In the genomic region with DNA sequence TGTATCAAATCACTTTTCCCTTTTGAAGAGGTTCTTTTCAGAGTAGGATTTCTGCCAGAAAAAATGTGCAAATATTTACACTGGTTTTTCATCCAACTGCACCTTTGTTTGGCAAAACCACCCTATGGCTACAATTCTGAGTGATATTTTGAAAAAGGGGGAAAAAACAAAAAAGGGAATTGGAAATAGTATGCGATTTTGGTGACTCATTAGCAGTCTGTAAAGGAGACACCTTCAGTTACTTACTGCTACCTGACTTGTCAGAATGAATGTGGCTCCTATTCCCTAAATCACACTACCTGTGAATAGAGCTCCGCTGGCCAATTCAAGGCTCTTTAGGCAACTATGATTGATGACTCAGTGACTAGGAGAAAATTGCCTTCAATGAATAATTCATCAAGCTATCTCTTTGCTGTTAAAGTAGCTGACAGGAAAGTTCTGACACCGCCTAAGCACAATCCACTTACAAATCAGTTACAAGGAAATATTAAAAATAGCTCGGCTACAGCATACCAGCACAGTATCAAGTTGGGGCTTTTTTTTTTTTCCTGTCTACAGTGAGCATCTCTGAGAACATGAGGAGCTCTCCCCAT, we compare ENCODE assay signal across 17 mouse cellular contexts.
DNase-seq lines count a peak whose midpoint lies in the region; ATAC-seq and TF ChIP-seq lines count a peak whose summit lies in the region.
"Had no signal": no experiment of that assay in that cellular context is flagged by ENCODE, and none has a peak within 500 bp of the region (broad histone marks: within the 10 kb centered on the region; RNA-seq: fewer than 3 reads in every experiment).

No protein-coding gene starts in this region.

- TF ChIP-seq POLR2A in cerebellum, adult 2 months (IDR thresholded peaks at IDR 0.05; ENCODE audit: borderline replicate concordance, insufficient read depth, low read length): no peak

- no peak overlapping the region for H3K9ac ChIP-seq in forebrain, embryonic 14.5 days (ENCODE audit: low read length)
- H3K9ac ChIP-seq in hindbrain, embryonic 14.5 days: no peak overlapping the region
- H3K9ac ChIP-seq in neural tube, embryonic 14.5 days (replicated peaks; ENCODE audit: low read depth, low read length): no peak overlapping the region
- H3K9ac ChIP-seq: heart, embryonic 15.5 days; lung, embryonic 15.5 days had no signal

- peak overlapping the region; percentile 14; the same call in 1 of the 2 replicates for H3K4me2 ChIP-seq in forebrain, embryonic 14.5 days (ENCODE audit: low read length)
- H3K4me2 ChIP-seq in hindbrain, embryonic 14.5 days (replicated peaks): peak overlapping the region; percentile 19; the same call in 1 of the 2 replicates
- no peak overlapping the region for H3K4me2 ChIP-seq in neural tube, embryonic 14.5 days (ENCODE audit: low read depth, low read length)
- H3K4me2 ChIP-seq: heart, embryonic 15.5 days; lung, embryonic 15.5 days had no signal

- no peak for TF ChIP-seq CTCF in cerebellum, adult 2 months (IDR thresholded peaks at IDR 0.05; ENCODE audit: borderline replicate concordance, insufficient read depth, low read depth, low read length)

- H3K36me3 ChIP-seq in forebrain, embryonic 14.5 days (ENCODE audit: control insufficient read depth, insufficient read depth, low read length): no peaks in the 10 kb centered on the region
- no peaks in the 10 kb centered on the region for H3K36me3 ChIP-seq in hindbrain, embryonic 14.5 days (replicated peaks; ENCODE audit: control insufficient read depth, insufficient read depth)
- no peaks in the 10 kb centered on the region for H3K36me3 ChIP-seq in neural tube, embryonic 14.5 days (ENCODE audit: control insufficient read depth, insufficient read depth, low read length)
- H3K36me3 ChIP-seq: heart, embryonic 15.5 days; lung, embryonic 15.5 days had no signal

- no peak overlapping the region for H3K4me3 ChIP-seq in forebrain, embryonic 14.5 days (ENCODE audit: low read depth, low read length)
- H3K4me3 ChIP-seq in hindbrain, embryonic 14.5 days (replicated peaks; ENCODE audit: low read length): no peak overlapping the region
- no peak overlapping the region for H3K4me3 ChIP-seq in neural tube, embryonic 14.5 days (ENCODE audit: low read depth, low read length)
- H3K4me3 ChIP-seq in cerebellum, adult 2 months (replicated peaks; ENCODE audit: insufficient read depth, low read depth, low read length): no peak overlapping the region
- H3K4me3 ChIP-seq: erythroblast, embryonic 14.5 days; heart, embryonic 15.5 days; lung, embryonic 15.5 days had no signal

- H3K27ac ChIP-seq in forebrain, embryonic 14.5 days (ENCODE audit: low read depth, low read length): peak overlapping the region; percentile 67
- H3K27ac ChIP-seq in hindbrain, embryonic 14.5 days: 0 out of 2 replicates have a peak overlapping the region, but pooled peaks have one; percentile 57
- no peak overlapping the region for H3K27ac ChIP-seq in neural tube, embryonic 14.5 days (ENCODE audit: low read depth, low read length)
- no peak overlapping the region for H3K27ac ChIP-seq in cerebellum, adult 2 months (ENCODE audit: insufficient read depth, low read length)
- H3K27ac ChIP-seq: heart, embryonic 15.5 days; kidney, postnatal 0 days; lung, embryonic 15.5 days; stomach, postnatal 0 days had no signal

- no peaks in the 10 kb centered on the region for H3K9me3 ChIP-seq in forebrain, embryonic 14.5 days (replicated peaks; ENCODE audit: control insufficient read depth, low read length)
- H3K9me3 ChIP-seq in hindbrain, embryonic 14.5 days (ENCODE audit: control insufficient read depth, low read length): no peaks in the 10 kb centered on the region
- no peaks in the 10 kb centered on the region for H3K9me3 ChIP-seq in neural tube, embryonic 14.5 days (ENCODE audit: control insufficient read depth, low read length)
- H3K9me3 ChIP-seq: heart, embryonic 15.5 days; lung, embryonic 15.5 days had no signal

- intact Hi-C loops in left cerebral cortex, postnatal 25 days (cut with DNase I): loop anchor here (5.0 to 10.0 kb wide), 2 partner anchors 349 to 463 kb away; no protein-coding TSS in a partner anchor

- no peaks in the 10 kb centered on the region for H3K27me3 ChIP-seq in forebrain, embryonic 14.5 days (replicated peaks; ENCODE audit: control insufficient read depth, insufficient read depth, low read length)
- no peaks in the 10 kb centered on the region for H3K27me3 ChIP-seq in hindbrain, embryonic 14.5 days (ENCODE audit: control insufficient read depth, insufficient read depth, low read length)
- H3K27me3 ChIP-seq in neural tube, embryonic 14.5 days (ENCODE audit: control insufficient read depth, insufficient read depth, low read length): no peaks in the 10 kb centered on the region
- H3K27me3 ChIP-seq in cerebellum, adult 2 months (ENCODE audit: control insufficient read depth, insufficient read depth, low read length): no peaks in the 10 kb centered on the region
- H3K27me3 ChIP-seq: CH12.LX; heart, embryonic 15.5 days; lung, embryonic 15.5 days had no signal

- DNase-seq in left cerebral cortex, postnatal 25 days (ENCODE audit: low spot score in 2 of 2): peak; percentile 34 to 77
- DNase-seq in left cerebral cortex, adult 18-20 months (ENCODE audit: low spot score in 2 of 2): no peak
- DNase-seq in forebrain, embryonic 14.5 days (ENCODE audit: low spot score): peak; percentile 88
- peak; percentile 66 for DNase-seq in hindbrain, embryonic 14.5 days (ENCODE audit: low spot score)
- DNase-seq in T-cell, adult 2 months (ENCODE audit: low spot score): no peak
- DNase-seq in cerebellum, adult 2 months: no peak
- DNase-seq: cerebellum, postnatal 36 days; layer of hippocampus, postnatal 36 days had no signal

- H3K4me1 ChIP-seq in forebrain, embryonic 14.5 days (ENCODE audit: control insufficient read depth, insufficient read depth, low read length): peaks cover 15% of the 10 kb centered on the region
- 0 out of 2 replicates have a peak, but pooled peaks cover 12% of the 10 kb centered on the region for H3K4me1 ChIP-seq in hindbrain, embryonic 14.5 days (replicated peaks; ENCODE audit: control insufficient read depth, insufficient read depth, low read length)
- H3K4me1 ChIP-seq in neural tube, embryonic 14.5 days (ENCODE audit: control insufficient read depth, insufficient read depth, low read length): 0 out of 2 replicates have a peak, but pooled peaks cover 2% of the 10 kb centered on the region
- no peaks in the 10 kb centered on the region for H3K4me1 ChIP-seq in cerebellum, adult 2 months (ENCODE audit: control insufficient read depth, insufficient read depth, low read length)
- H3K4me1 ChIP-seq: lung, embryonic 15.5 days had no signal

- 6% methylated on average over 4 of the region's 4 CpGs for WGBS in forebrain, embryonic 14.5 days
- 24% methylated on average over 4 of the region's 4 CpGs for whole genome bisulfite sequencing in hindbrain, embryonic 14.5 days
- 20% methylated on average over 4 of the region's 4 CpGs for WGBS in neural tube, embryonic 14.5 days
- 39% methylated on average over 4 of the region's 4 CpGs for WGBS in cerebellum, adult 2 months

- peak; percentile 75 for ATAC-seq in forebrain, embryonic 14.5 days
- ATAC-seq in hindbrain, embryonic 14.5 days (ENCODE audit: low FRiP score): no peak; the same call in 1 of the 2 replicates
- ATAC-seq in neural tube, embryonic 14.5 days (ENCODE audit: low read depth): peak; percentile 80
- ATAC-seq: inflammation-experienced regulatory T-cells, adult 6 months; Patski had no signal

Comparison
In these comparisons a context has a peak if more than half of its experiments do, and no peak if none do; other contexts are left out.
1. DNase-seq: peak in left cerebral cortex, postnatal 25 days (2 of 2), forebrain, embryonic 14.5 days (single experiment) and hindbrain, embryonic 14.5 days (single experiment); none in left cerebral cortex, adult 18-20 months (0 of 2), T-cell, adult 2 months (single experiment) and cerebellum, adult 2 months (0 of 2).
2. H3K27ac ChIP-seq: peak in forebrain, embryonic 14.5 days (single experiment) and hindbrain, embryonic 14.5 days (single experiment); none in neural tube, embryonic 14.5 days (single experiment) and cerebellum, adult 2 months (single experiment).